Mouse (Mus musculus): ENCODE measurements around the gene Platr17. TPM values are rescaled to one million over a fixed set of nuclear protein-coding genes. Genes with fewer than 3 reads are reported as not detected.
"Not testable (repeated sequence)": the region's sequence is repeated elsewhere in the genome, so short reads cannot be mapped to it uniquely, and the experiment has no call there.

The Platr17 gene
- 0.36 TPM in 2 replicates for polyA plus RNA-seq (2014; fragmentation: Nextera tagmentation; extraction: Ambion mirVana)

GRCm38 (mm10) chr17:33904835-33905234 is at the start of gene Platr17:
TSS of gene Platr17 (plus strand) at chr17:33905135.
- H3K4me2 ChIP-seq (ENCODE audit: low read depth, low read length); H3K9ac ChIP-seq (replicated peaks; ENCODE audit: low read length); H3K4me3 ChIP-seq (ENCODE audit: low read depth, low read length); ATAC-seq (replicated peaks; ENCODE audit: insufficient number of reproducible peaks, low FRiP score, low TSS enrichment, low read depth); H3K9me3 ChIP-seq (replicated peaks; ENCODE audit: control insufficient read depth, low read length); DNase-seq (ENCODE audit: low spot score); H3K27ac ChIP-seq (replicated peaks; ENCODE audit: low read depth, low read length); H3K36me3 ChIP-seq (replicated peaks; ENCODE audit: control insufficient read depth, insufficient read depth, low read depth, low read length); H3K27me3 ChIP-seq (ENCODE audit: control insufficient read depth, insufficient read depth, low read length); H3K4me1 ChIP-seq (ENCODE audit: control insufficient read depth, insufficient read depth, low read length): not testable (repeated sequence)
- WGBS = 23% methylated on average over 4 of the region's 4 CpGs

- H3K9me3 ChIP-seq (replicated peaks; ENCODE audit: control insufficient read depth, low read length) = no peaks in the 10 kb centered on the region
- H3K36me3 ChIP-seq (replicated peaks; ENCODE audit: control insufficient read depth, insufficient read depth, low read depth, low read length) = no peaks in the 10 kb centered on the region
- H3K27ac ChIP-seq (replicated peaks; ENCODE audit: low read depth, low read length) = no peak overlapping the region
- no peaks in the 10 kb centered on the region for H3K27me3 ChIP-seq (ENCODE audit: control insufficient read depth, insufficient read depth, low read length)
- ATAC-seq (replicated peaks; ENCODE audit: insufficient number of reproducible peaks, low FRiP score, low TSS enrichment, low read depth) = no peak
- 65% methylated on average over 4 of the region's 4 CpGs for WGBS
- no peak overlapping the region for H3K9ac ChIP-seq (replicated peaks; ENCODE audit: low read length)
- H3K4me1 ChIP-seq (ENCODE audit: control insufficient read depth, insufficient read depth, low read length) = no peaks in the 10 kb centered on the region
- no peak for DNase-seq (ENCODE audit: low spot score)
- H3K4me2 ChIP-seq (ENCODE audit: low read depth, low read length) = no peak overlapping the region
- H3K4me3 ChIP-seq (ENCODE audit: low read depth, low read length) = no peak overlapping the region
These were observed 47.1 kb upstream of the Platr17 start for GRCm38 (mm10) chr17:33857816-33858215.

- no peaks in the 10 kb centered on the region for H3K4me1 ChIP-seq (ENCODE audit: control insufficient read depth, insufficient read depth, low read length)
- no peaks in the 10 kb centered on the region for H3K36me3 ChIP-seq (replicated peaks; ENCODE audit: control insufficient read depth, insufficient read depth, low read depth, low read length)
- H3K4me3 ChIP-seq (ENCODE audit: low read depth, low read length) = no peak overlapping the region
- no peaks in the 10 kb centered on the region for H3K27me3 ChIP-seq (ENCODE audit: control insufficient read depth, insufficient read depth, low read length)
- DNase-seq (ENCODE audit: low spot score) (peak; percentile 41), ATAC-seq (replicated peaks; ENCODE audit: insufficient number of reproducible peaks, low FRiP score, low TSS enrichment, low read depth) (no peak)
- no peak overlapping the region for H3K4me2 ChIP-seq (ENCODE audit: low read depth, low read length)
- H3K9me3 ChIP-seq (replicated peaks; ENCODE audit: control insufficient read depth, low read length) = no peaks in the 10 kb centered on the region
- H3K9ac ChIP-seq (replicated peaks; ENCODE audit: low read length) = no peak overlapping the region
- no peak overlapping the region for H3K27ac ChIP-seq (replicated peaks; ENCODE audit: low read depth, low read length)
- 45% methylated on average over 9 of the region's 9 CpGs for WGBS
These were observed 39.5 kb upstream of the Platr17 start for GRCm38 (mm10) chr17:33865330-33866030.

- DNase-seq (ENCODE audit: low spot score); H3K4me3 ChIP-seq (ENCODE audit: low read depth, low read length); ATAC-seq (replicated peaks; ENCODE audit: insufficient number of reproducible peaks, low FRiP score, low TSS enrichment, low read depth); H3K9me3 ChIP-seq (replicated peaks; ENCODE audit: control insufficient read depth, low read length); H3K4me1 ChIP-seq (ENCODE audit: control insufficient read depth, insufficient read depth, low read length); H3K9ac ChIP-seq (replicated peaks; ENCODE audit: low read length); H3K27ac ChIP-seq (replicated peaks; ENCODE audit: low read depth, low read length); H3K36me3 ChIP-seq (replicated peaks; ENCODE audit: control insufficient read depth, insufficient read depth, low read depth, low read length); H3K27me3 ChIP-seq (ENCODE audit: control insufficient read depth, insufficient read depth, low read length); H3K4me2 ChIP-seq (ENCODE audit: low read depth, low read length): not testable (repeated sequence)
- WGBS = 90% methylated on average over 2 of the region's 12 CpGs
These were observed 31.4 kb upstream of the Platr17 start, which contains the start of gene Gm7029 for GRCm38 (mm10) chr17:33873537-33873936. TSS of gene Gm7029 (plus strand) at chr17:33873837.

- DNase-seq (ENCODE audit: low spot score) = no peak
- no peak overlapping the region for H3K4me2 ChIP-seq (ENCODE audit: low read depth, low read length)
- no peaks in the 10 kb centered on the region for H3K9me3 ChIP-seq (replicated peaks; ENCODE audit: control insufficient read depth, low read length)
- no peaks in the 10 kb centered on the region for H3K4me1 ChIP-seq (ENCODE audit: control insufficient read depth, insufficient read depth, low read length)
- H3K27ac ChIP-seq (replicated peaks; ENCODE audit: low read depth, low read length) = no peak overlapping the region
- ATAC-seq (replicated peaks; ENCODE audit: insufficient number of reproducible peaks, low FRiP score, low TSS enrichment, low read depth) = no peak
- no peak overlapping the region for H3K4me3 ChIP-seq (ENCODE audit: low read depth, low read length)
- H3K27me3 ChIP-seq (ENCODE audit: control insufficient read depth, insufficient read depth, low read length) = no peaks in the 10 kb centered on the region
- H3K36me3 ChIP-seq (replicated peaks; ENCODE audit: control insufficient read depth, insufficient read depth, low read depth, low read length) = no peaks in the 10 kb centered on the region
- WGBS = 88% methylated on average over 11 of the region's 11 CpGs
- H3K9ac ChIP-seq (replicated peaks; ENCODE audit: low read length) = no peak overlapping the region
These were observed 30.5 kb upstream of the Platr17 start for GRCm38 (mm10) chr17:33874411-33874810.

- H3K27ac ChIP-seq (replicated peaks; ENCODE audit: low read depth, low read length); ATAC-seq (replicated peaks; ENCODE audit: insufficient number of reproducible peaks, low FRiP score, low TSS enrichment, low read depth); H3K4me2 ChIP-seq (ENCODE audit: low read depth, low read length); H3K4me1 ChIP-seq (ENCODE audit: control insufficient read depth, insufficient read depth, low read length); H3K4me3 ChIP-seq (ENCODE audit: low read depth, low read length); H3K27me3 ChIP-seq (ENCODE audit: control insufficient read depth, insufficient read depth, low read length); H3K36me3 ChIP-seq (replicated peaks; ENCODE audit: control insufficient read depth, insufficient read depth, low read depth, low read length); H3K9me3 ChIP-seq (replicated peaks; ENCODE audit: control insufficient read depth, low read length); H3K9ac ChIP-seq (replicated peaks; ENCODE audit: low read length): not testable (repeated sequence)
- 82% methylated on average over 5 of the region's 5 CpGs for WGBS
- DNase-seq (ENCODE audit: low spot score) = peak; percentile 7
These were observed 29.1 kb upstream of the Platr17 start for GRCm38 (mm10) chr17:33875797-33876196.

- H3K9me3 ChIP-seq (replicated peaks; ENCODE audit: control insufficient read depth, low read length); H3K9ac ChIP-seq (replicated peaks; ENCODE audit: low read length); H3K4me3 ChIP-seq (ENCODE audit: low read depth, low read length); H3K4me2 ChIP-seq (ENCODE audit: low read depth, low read length); ATAC-seq (replicated peaks; ENCODE audit: insufficient number of reproducible peaks, low FRiP score, low TSS enrichment, low read depth); H3K27ac ChIP-seq (replicated peaks; ENCODE audit: low read depth, low read length); H3K27me3 ChIP-seq (ENCODE audit: control insufficient read depth, insufficient read depth, low read length); H3K4me1 ChIP-seq (ENCODE audit: control insufficient read depth, insufficient read depth, low read length); DNase-seq (ENCODE audit: low spot score); H3K36me3 ChIP-seq (replicated peaks; ENCODE audit: control insufficient read depth, insufficient read depth, low read depth, low read length): not testable (repeated sequence)
- WGBS = 91% methylated on average over 10 of the region's 11 CpGs
These were observed 20.6 kb upstream of the Platr17 start for GRCm38 (mm10) chr17:33884320-33884719.

GRCm38 (mm10) chr17:33887802-33888201 is 17.1 kb upstream of the Platr17 start:
- not testable (repeated sequence) for H3K4me1 ChIP-seq (ENCODE audit: control insufficient read depth, insufficient read depth, low read length); ATAC-seq (replicated peaks; ENCODE audit: insufficient number of reproducible peaks, low FRiP score, low TSS enrichment, low read depth); H3K36me3 ChIP-seq (replicated peaks; ENCODE audit: control insufficient read depth, insufficient read depth, low read depth, low read length); DNase-seq (ENCODE audit: low spot score); H3K9me3 ChIP-seq (replicated peaks; ENCODE audit: control insufficient read depth, low read length); H3K27ac ChIP-seq (replicated peaks; ENCODE audit: low read depth, low read length); H3K27me3 ChIP-seq (ENCODE audit: control insufficient read depth, insufficient read depth, low read length); H3K4me3 ChIP-seq (ENCODE audit: low read depth, low read length); H3K4me2 ChIP-seq (ENCODE audit: low read depth, low read length); H3K9ac ChIP-seq (replicated peaks; ENCODE audit: low read length)
- WGBS = 65% methylated on average over 2 of the region's 2 CpGs
